Mouse (Mus musculus): ENCODE measurements around the gene Troap.

Gene Troap

DNA sequence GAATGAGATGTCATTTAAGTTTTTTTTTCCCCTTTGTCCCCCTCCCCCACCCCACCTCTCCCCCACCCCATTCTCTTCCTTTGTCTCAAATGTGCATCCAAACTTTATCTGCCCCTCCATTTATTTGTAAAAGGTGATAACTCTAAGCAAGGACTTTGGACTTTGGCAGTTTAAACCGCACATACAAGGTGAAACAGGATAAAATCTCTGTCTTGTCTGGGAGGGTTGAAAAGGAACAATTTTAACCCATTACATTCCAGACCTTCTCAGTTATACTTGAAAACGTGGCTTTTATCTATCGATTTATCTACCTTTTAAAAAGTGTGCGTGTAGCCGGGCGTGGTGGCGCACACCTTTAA lies 40.7 kb downstream of the Troap start:
- DNase-seq, result no peak

- peak; percentile 94 for DNase-seq
Measured at GRCm38 (mm10) chr15:99116539-99116938, 42.2 kb downstream of the Troap start.

DNA sequence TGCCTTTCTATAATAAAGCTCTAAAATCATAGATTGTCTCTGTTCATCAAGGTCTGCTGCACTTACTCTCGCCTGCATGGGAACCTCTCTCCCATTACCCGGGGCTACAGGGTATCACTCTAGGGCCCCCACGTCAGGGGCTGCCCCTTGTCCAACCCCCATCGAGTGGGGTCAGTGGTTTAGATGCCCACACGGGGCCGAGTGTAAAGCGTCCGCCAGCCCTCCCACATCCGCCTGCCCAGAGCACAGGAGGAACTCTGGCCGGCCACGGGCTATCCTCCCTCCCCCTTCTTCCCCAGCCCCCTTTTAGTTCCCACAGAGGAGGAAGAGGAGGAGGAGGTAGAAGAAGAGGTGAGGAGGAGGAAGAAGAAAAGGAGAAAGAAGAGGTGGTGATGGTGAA lies 46.4 kb downstream of the Troap start:
- DNase-seq, result no peak

DNA sequence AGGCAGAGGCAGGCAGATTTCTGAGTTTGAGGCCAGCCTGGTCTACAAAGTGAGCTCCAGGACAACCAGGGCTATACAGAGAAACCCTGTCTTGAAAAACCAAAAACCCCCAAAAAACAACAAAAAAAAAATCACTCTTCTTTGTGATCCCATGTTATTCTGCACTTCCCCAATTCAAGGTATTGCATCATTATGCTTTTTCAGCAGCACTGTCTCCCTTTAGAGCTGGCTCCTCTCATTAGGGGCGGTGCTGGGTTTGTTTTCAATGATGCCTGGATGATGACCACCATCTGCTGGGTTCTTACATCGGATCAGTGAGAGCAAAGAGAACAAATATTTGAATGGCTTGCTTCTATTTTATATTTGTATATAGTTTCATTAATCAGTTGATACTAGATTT lies 48.3 kb downstream of the Troap start:
- no peak for DNase-seq

GRCm38 (mm10) chr15:99125711-99126080 lies 51.3 kb downstream of the Troap start, which contains the start of gene Spats2:
Spats2 (plus strand) TSS chr15:99125916.
- DNase-seq, result no peak

GRCm38 (mm10) chr15:99126081-99126815 lies 51.9 kb downstream of the Troap start:
- peak; percentile 99 for DNase-seq

- DNase-seq, result no peak
Measured at GRCm38 (mm10) chr15:99126816-99127365, 52.5 kb downstream of the Troap start.

GRCm38 (mm10) chr15:99127851-99128522 lies 53.6 kb downstream of the Troap start:
- no peak for DNase-seq

GRCm38 (mm10) chr15:99129441-99129840 lies 55.1 kb downstream of the Troap start:
- no peak for DNase-seq

DNA sequence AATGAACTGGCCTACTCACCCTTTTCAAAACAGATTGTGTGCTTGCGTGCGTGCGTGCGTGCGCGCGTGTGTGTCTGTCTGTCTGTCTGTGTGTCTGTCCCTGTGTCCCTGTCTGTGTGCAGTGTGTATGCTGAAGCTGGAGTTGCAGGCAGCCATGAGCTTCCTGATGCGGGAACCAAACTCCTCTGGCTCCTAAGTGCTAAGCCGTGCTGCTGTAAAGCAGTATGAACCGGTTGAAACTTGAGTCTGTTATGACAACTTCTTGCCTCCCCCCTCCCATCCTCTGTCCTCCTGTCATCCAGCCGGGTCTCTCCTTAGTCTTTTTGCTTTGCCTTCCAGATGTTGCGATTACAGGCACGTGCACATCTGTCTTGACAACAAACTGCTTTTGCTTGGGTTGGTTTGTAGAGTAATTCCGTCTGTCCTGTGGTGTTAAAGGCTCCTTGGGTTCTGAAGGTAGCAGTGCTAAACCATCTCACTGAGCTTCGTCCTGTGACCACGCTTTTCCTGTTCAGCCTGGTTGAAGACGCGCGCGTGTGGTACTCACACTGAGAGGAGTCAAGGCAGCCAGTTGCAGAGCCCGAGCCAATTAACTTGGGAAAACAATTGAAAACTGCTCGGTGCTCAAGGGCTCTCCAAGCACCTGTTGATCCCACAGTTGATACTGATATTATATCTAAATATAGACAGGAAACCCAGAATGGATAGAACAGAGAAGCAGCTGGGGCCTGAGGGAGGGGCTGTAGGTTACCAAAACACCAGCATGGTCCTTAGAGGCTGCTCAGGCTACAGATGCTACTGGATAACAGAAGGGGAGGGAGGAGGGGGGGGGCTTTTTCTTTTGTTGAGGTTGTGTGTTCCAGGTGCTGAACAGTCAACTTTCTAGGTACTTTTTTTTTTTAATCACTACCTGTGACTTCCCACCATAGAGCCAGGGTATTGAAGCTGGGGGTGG lies 55.9 kb downstream of the Troap start:
- DNase-seq, result no peak

All from heart, adult 11 months (tissue).